Mouse (Mus musculus): ENCODE data around the gene Txlna. TPM values are rescaled to one million over a fixed set of nuclear protein-coding genes. Genes with fewer than 3 reads are reported as not detected.

Gene Txlna
- polyA plus RNA-seq, 1 experiment from 2014 or later = 75.9 TPM

DNA sequence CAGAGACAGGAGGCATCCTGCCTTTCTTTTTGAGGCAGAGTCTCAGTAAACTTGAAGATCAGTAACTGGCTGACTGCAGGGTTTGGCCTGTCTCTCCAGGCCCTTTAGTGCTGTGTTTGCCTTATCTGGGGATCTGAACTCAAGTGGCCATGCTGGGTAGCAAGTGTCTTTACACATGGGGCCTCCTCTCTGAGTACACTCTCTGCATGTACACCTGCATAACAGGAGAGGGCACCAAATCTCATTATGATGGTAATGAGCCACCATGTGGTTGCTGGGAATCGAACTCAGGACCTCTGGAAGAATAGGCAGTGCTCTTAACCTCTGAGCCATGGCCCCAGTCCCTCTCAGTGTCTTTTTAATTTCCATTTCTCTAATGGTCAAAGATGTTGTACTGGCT is 58.6 kb downstream of the Txlna start:
- Histone ChIP-seq H3K4me1 (peaks cover 7% of the 10 kb centered on the region), H3K4me3 (no peak overlapping the region), H3K9ac (no peak overlapping the region), H3K27ac (no peak overlapping the region), H3K27me3 (no peaks in the 10 kb centered on the region), H3K36me3 (ENCODE audit: poor library complexity, severe bottlenecking) (no peaks in the 10 kb centered on the region), H3K4me2 (no peak overlapping the region), H3K9me3 (replicated peaks) (no peaks in the 10 kb centered on the region)
- WGBS = 97% methylated on average over 1 of the region's 1 CpGs
- ATAC-seq = no peak

DNA sequence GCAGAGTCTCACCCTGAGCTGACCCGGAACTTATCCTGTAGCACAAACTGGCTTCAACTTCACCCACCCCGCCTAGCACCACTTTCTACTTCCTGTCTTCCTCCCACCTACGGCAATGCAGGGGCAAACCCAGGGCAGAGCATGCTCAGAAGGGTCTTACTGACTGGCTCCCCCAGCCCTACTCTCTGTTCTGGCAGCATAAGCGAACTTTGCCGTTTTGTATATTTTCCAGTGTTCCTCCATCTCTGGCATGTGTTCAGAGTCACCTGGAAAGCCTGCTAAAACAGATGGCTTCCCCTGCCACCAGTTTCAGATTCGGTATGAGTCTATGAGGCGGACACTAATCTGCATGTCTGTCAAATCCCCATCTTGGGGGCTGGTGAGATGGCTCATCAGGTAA is 60.5 kb downstream of the Txlna start:
- Histone ChIP-seq H3K9ac (no peak overlapping the region), H3K36me3 (ENCODE audit: poor library complexity, severe bottlenecking) (no peaks in the 10 kb centered on the region), H3K27ac (no peak overlapping the region), H3K9me3 (replicated peaks) (no peaks in the 10 kb centered on the region), H3K4me1 (peaks cover 12% of the 10 kb centered on the region), H3K27me3 (no peaks in the 10 kb centered on the region), H3K4me2 (no peak overlapping the region), H3K4me3 (no peak overlapping the region)
- WGBS = 75% methylated on average over 7 of the region's 7 CpGs
- ATAC-seq = no peak

- H3K9me3 ChIP-seq (replicated peaks) = no peaks in the 10 kb centered on the region
- ATAC-seq = no peak
- no peak within 1 kb of the TSS for H3K4me3 ChIP-seq
- no peaks in the 10 kb centered on the region for H3K27me3 ChIP-seq
- H3K27ac ChIP-seq = no peak within 1 kb of the TSS
- WGBS = 91% methylated on average over 5 of the region's 5 CpGs
- H3K4me1 ChIP-seq = peaks cover 7% of the 10 kb centered on the region; the same call in 1 of the 2 replicates
- peak within 1 kb of the TSS; percentile 24 for H3K4me2 ChIP-seq
- no peaks in the 10 kb centered on the region for H3K36me3 ChIP-seq (ENCODE audit: poor library complexity, severe bottlenecking)
- H3K9ac ChIP-seq = no peak within 1 kb of the TSS
Observed at GRCm38 (mm10) chr4:129578466-129578865, 62.4 kb downstream of the Txlna start, which contains the start of gene Fam167b. Fam167b (minus strand) TSS chr4:129578549.

DNA sequence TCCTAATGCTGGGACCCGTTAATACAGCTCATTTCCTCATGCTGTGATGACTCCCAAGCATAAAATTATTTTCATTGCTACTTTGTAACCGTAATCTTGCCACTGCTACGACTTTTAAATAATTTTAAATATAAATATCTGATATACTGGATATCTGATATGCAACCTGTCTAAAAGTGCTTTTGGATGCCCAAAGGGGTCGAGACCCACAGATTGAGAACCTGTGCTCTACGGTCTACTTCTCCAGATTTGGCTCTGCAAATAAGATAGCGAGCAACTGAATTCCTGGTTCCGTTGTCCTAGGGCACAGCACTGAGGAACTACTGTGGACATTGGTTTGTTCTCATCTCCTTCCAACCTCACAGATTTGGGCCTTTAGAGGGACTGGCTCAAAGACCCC is 63.2 kb downstream of the Txlna start:
- Histone ChIP-seq H3K4me1 (peaks cover 7% of the 10 kb centered on the region; the same call in 1 of the 2 replicates), H3K4me2 (no peak overlapping the region; the same call in 1 of the 2 replicates), H3K9me3 (replicated peaks) (no peaks in the 10 kb centered on the region), H3K27me3 (no peaks in the 10 kb centered on the region), H3K27ac (no peak overlapping the region), H3K4me3 (no peak overlapping the region), H3K9ac (no peak overlapping the region), H3K36me3 (ENCODE audit: poor library complexity, severe bottlenecking) (no peaks in the 10 kb centered on the region)
- WGBS = 86% methylated on average over 7 of the region's 7 CpGs
- no peak for ATAC-seq

DNA sequence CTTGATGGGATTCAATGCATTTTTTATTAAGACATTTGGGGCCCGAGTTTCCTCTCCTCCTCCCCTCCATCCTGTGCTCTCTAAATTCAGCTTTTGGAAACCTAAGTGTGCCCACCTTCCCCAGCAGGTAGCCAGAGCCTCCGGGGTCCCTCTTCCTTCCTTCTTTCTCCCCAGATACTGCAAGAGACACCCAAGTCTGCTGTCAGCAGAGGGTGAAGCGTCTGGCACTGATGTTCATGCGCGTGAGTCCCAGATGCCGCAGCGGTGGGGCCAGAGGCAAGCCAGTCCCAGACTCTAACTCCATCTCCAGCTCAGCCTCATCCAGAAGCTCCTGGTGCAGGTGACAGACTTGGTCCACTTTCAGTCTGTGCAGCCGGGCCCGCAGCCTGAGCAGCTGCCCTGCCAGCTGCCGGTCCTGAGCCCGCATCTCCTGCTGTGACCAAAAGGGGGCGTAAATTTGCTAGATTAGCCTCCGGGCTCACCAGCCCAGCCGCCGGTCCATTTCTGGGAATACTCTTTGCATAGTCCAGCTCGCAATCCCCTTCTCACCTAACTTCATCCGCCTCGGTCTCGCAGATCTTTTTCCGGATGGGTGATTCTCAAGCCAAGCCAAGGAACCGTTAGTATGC is 63.9 kb downstream of the Txlna start:
- no peaks in the 10 kb centered on the region for H3K27me3 ChIP-seq
- H3K4me2 ChIP-seq = peak overlapping the region; percentile 24
- no peaks in the 10 kb centered on the region for H3K36me3 ChIP-seq (ENCODE audit: poor library complexity, severe bottlenecking)
- peak overlapping the region; percentile 21 for H3K9ac ChIP-seq
- peaks cover 7% of the 10 kb centered on the region; the same call in 1 of the 2 replicates for H3K4me1 ChIP-seq
- no peak overlapping the region for H3K27ac ChIP-seq
- 27% methylated on average over 21 of the region's 21 CpGs for WGBS
- 0 out of 2 replicates have a peak overlapping the region, but pooled peaks have one; percentile 3 for H3K4me3 ChIP-seq
- ATAC-seq = no peak
- H3K9me3 ChIP-seq (replicated peaks) = no peaks in the 10 kb centered on the region

Small RNAs within 50 kb of the gene (microRNA-seq; reads per million reads assigned to microRNA genes)
- 1.1 reads per million for gene Mir7016

Other genes starting within 250 kb of the Txlna start
- 4.3 and 5.3 TPM in 2 replicates for gene Zbtb8b, start 200.2 kb downstream of the Txlna start, polyA plus RNA-seq (2015; fragmentation: Nextera tagmentation; extraction: Ambion mirVana)
- gene Bsdc1, start 179.5 kb downstream of the Txlna start, polyA plus RNA-seq (2015; fragmentation: Nextera tagmentation; extraction: Ambion mirVana) = 32.8 and 33.6 TPM in 2 replicates
- gene Tssk3, start 150.0 kb downstream of the Txlna start, polyA plus RNA-seq (2015; fragmentation: Nextera tagmentation; extraction: Ambion mirVana) = not detected in 2 replicates
- gene Fam229a, start 149.9 kb downstream of the Txlna start, polyA plus RNA-seq (2015; fragmentation: Nextera tagmentation; extraction: Ambion mirVana) = not detected in 2 replicates
- gene Marcksl1, start 127.5 kb downstream of the Txlna start, polyA plus RNA-seq (2015; fragmentation: Nextera tagmentation; extraction: Ambion mirVana) = 1,756 and 1,774 TPM in 2 replicates
- 189 and 191 TPM in 2 replicates for gene Hdac1, start 98.4 kb downstream of the Txlna start, polyA plus RNA-seq (2015; fragmentation: Nextera tagmentation; extraction: Ambion mirVana)
- gene Lck, start 67.4 kb downstream of the Txlna start, polyA plus RNA-seq (2015; fragmentation: Nextera tagmentation; extraction: Ambion mirVana) = 7.6 and 9.2 TPM in 2 replicates
- 0.31 and 0.68 TPM in 2 replicates for gene Fam167b, start 62.5 kb downstream of the Txlna start, polyA plus RNA-seq (2015; fragmentation: Nextera tagmentation; extraction: Ambion mirVana)
- 251 and 261 TPM in 2 replicates for gene Eif3i, start 40.4 kb downstream of the Txlna start, polyA plus RNA-seq (2015; fragmentation: Nextera tagmentation; extraction: Ambion mirVana)
- 186 and 193 TPM in 2 replicates for gene Tmem234, start 40.4 kb downstream of the Txlna start, polyA plus RNA-seq (2015; fragmentation: Nextera tagmentation; extraction: Ambion mirVana)
- 2.3 and 4.5 TPM in 2 replicates for gene Dcdc2b, start 26.8 kb downstream of the Txlna start, polyA plus RNA-seq (2015; fragmentation: Nextera tagmentation; extraction: Ambion mirVana)
- 30.1 and 31.5 TPM in 2 replicates for gene Iqcc, start 22.0 kb downstream of the Txlna start, polyA plus RNA-seq (2015; fragmentation: Nextera tagmentation; extraction: Ambion mirVana)
- 97.7 and 104 TPM in 2 replicates for gene Ccdc28b, start 17.1 kb downstream of the Txlna start, polyA plus RNA-seq (2015; fragmentation: Nextera tagmentation; extraction: Ambion mirVana)
- gene Kpna6, start 31.7 kb upstream of the Txlna start, polyA plus RNA-seq (2015; fragmentation: Nextera tagmentation; extraction: Ambion mirVana) = 14.4 and 15.8 TPM in 2 replicates
- gene Tmem39b, start 55.8 kb upstream of the Txlna start, polyA plus RNA-seq (2015; fragmentation: Nextera tagmentation; extraction: Ambion mirVana) = 15.5 and 21.1 TPM in 2 replicates
- gene Khdrbs1, start 101.2 kb upstream of the Txlna start, polyA plus RNA-seq (2015; fragmentation: Nextera tagmentation; extraction: Ambion mirVana) = 190 TPM in 2 replicates
- gene Ptp4a2, start 170.2 kb upstream of the Txlna start, polyA plus RNA-seq (2015; fragmentation: Nextera tagmentation; extraction: Ambion mirVana) = 358 and 389 TPM in 2 replicates